ENCODE assay signal across 8 mouse cellular contexts in genomic region chr12:44602269-44602957, GRCm38 (mm10).
DNase-seq lines count a peak whose midpoint lies in the region; ATAC-seq lines count a peak whose summit lies in the region.
"Had no signal": no experiment of that assay in that cellular context is flagged by ENCODE, and none has a peak within 500 bp of the region (broad histone marks: within the 10 kb centered on the region; RNA-seq: fewer than 3 reads in every experiment).

No protein-coding gene starts in this region.

- H3K27ac ChIP-seq in kidney, embryonic 14.5 days (ENCODE audit: low read depth, low read length): 0 out of 2 replicates have a peak overlapping the region, but pooled peaks have one; percentile 19
- no peak overlapping the region; the same call in 1 of the 2 replicates for H3K27ac ChIP-seq in neural tube, embryonic 15.5 days (replicated peaks)
- H3K27ac ChIP-seq in hindbrain, embryonic 11.5 days (ENCODE audit: low read depth, low read length): no peak overlapping the region
- H3K27ac ChIP-seq: stomach, postnatal 0 days had no signal

- H3K4me2 ChIP-seq in kidney, embryonic 14.5 days (replicated peaks; ENCODE audit: low read depth, low read length): no peak overlapping the region
- H3K4me2 ChIP-seq in neural tube, embryonic 15.5 days: no peak overlapping the region
- no peak overlapping the region for H3K4me2 ChIP-seq in hindbrain, embryonic 11.5 days (replicated peaks; ENCODE audit: low read depth, low read length)

- H3K4me1 ChIP-seq in kidney, embryonic 14.5 days (ENCODE audit: control insufficient read depth, insufficient read depth, low read length): no peaks in the 10 kb centered on the region
- no peaks in the 10 kb centered on the region for H3K4me1 ChIP-seq in neural tube, embryonic 15.5 days
- no peaks in the 10 kb centered on the region for H3K4me1 ChIP-seq in hindbrain, embryonic 11.5 days (replicated peaks; ENCODE audit: control insufficient read depth, insufficient read depth, low read length)

- peak; percentile 84 for ATAC-seq in kidney, embryonic 14.5 days (ENCODE audit: low FRiP score, low TSS enrichment)
- no peak for ATAC-seq in neural tube, embryonic 15.5 days (ENCODE audit: low FRiP score)
- ATAC-seq in hindbrain, embryonic 11.5 days (ENCODE audit: low FRiP score): 0 out of 2 replicates have a peak, but pooled peaks have one; percentile 21

- H3K9ac ChIP-seq in kidney, embryonic 14.5 days (ENCODE audit: low read depth, low read length): no peak overlapping the region
- H3K9ac ChIP-seq in neural tube, embryonic 15.5 days (replicated peaks): no peak overlapping the region
- no peak overlapping the region for H3K9ac ChIP-seq in hindbrain, embryonic 11.5 days (ENCODE audit: low read depth, low read length)

- H3K4me3 ChIP-seq in kidney, embryonic 14.5 days (ENCODE audit: low read length): no peak overlapping the region
- no peak overlapping the region for H3K4me3 ChIP-seq in neural tube, embryonic 15.5 days (replicated peaks)
- no peak overlapping the region for H3K4me3 ChIP-seq in hindbrain, embryonic 11.5 days (ENCODE audit: low read depth, low read length)

- WGBS in kidney, embryonic 14.5 days: 36% methylated on average over 11 of the region's 11 CpGs
- WGBS in neural tube, embryonic 15.5 days: 72% methylated on average over 11 of the region's 11 CpGs
- 66% methylated on average over 11 of the region's 11 CpGs for WGBS in hindbrain, embryonic 11.5 days

- no peaks in the 10 kb centered on the region for H3K9me3 ChIP-seq in kidney, embryonic 14.5 days (ENCODE audit: control insufficient read depth, low read length)
- H3K9me3 ChIP-seq in neural tube, embryonic 15.5 days (replicated peaks): no peaks in the 10 kb centered on the region
- no peaks in the 10 kb centered on the region for H3K9me3 ChIP-seq in hindbrain, embryonic 11.5 days (ENCODE audit: control insufficient read depth, low read length)

- H3K27me3 ChIP-seq in kidney, embryonic 14.5 days (ENCODE audit: control insufficient read depth, insufficient read depth, low read length): no peaks in the 10 kb centered on the region
- H3K27me3 ChIP-seq in neural tube, embryonic 15.5 days (replicated peaks): no peaks in the 10 kb centered on the region
- no peaks in the 10 kb centered on the region for H3K27me3 ChIP-seq in hindbrain, embryonic 11.5 days (ENCODE audit: control insufficient read depth, insufficient read depth, low read length)

- H3K36me3 ChIP-seq in kidney, embryonic 14.5 days (ENCODE audit: control insufficient read depth, insufficient read depth, low read length): no peaks in the 10 kb centered on the region
- peaks cover 9% of the 10 kb centered on the region; the same call in 1 of the 2 replicates for H3K36me3 ChIP-seq in neural tube, embryonic 15.5 days
- no peaks in the 10 kb centered on the region for H3K36me3 ChIP-seq in hindbrain, embryonic 11.5 days (ENCODE audit: control insufficient read depth, insufficient read depth, low read length)

- DNase-seq in kidney, adult 11 months: no peak
- DNase-seq in neural tube, embryonic 10.5 days (ENCODE audit: extremely low spot score, low spot score): peak; percentile 16
- DNase-seq in hindbrain, embryonic 11.5 days (ENCODE audit: low spot score): peak; percentile 5
- DNase-seq in layer of hippocampus, adult 9-10 months (ENCODE audit: low spot score): no peak
- no peak for DNase-seq in frontal cortex, postnatal 25 days (ENCODE audit: low spot score in 2 of 2)

Comparison
In these comparisons a context has a peak if more than half of its experiments do, and no peak if none do; other contexts are left out.
1. DNase-seq: peak in neural tube, embryonic 10.5 days (single experiment) and hindbrain, embryonic 11.5 days (single experiment); none in kidney, adult 11 months (single experiment), layer of hippocampus, adult 9-10 months (single experiment) and frontal cortex, postnatal 25 days (0 of 2).